Mouse (Mus musculus) lung, postnatal 4 days (tissue): ENCODE measurements around the gene Rln3.
"Not testable (repeated sequence)": the region's sequence is repeated elsewhere in the genome, so short reads cannot be mapped to it uniquely, and the experiment has no call there.

Source experiments
- DNase-seq, 2 experiments: peaks; one replicate each; pipeline ENCODE4 v3.0.0; 2021

The Rln3 gene

GRCm38 (mm10) chr8:84012499-84013165 lies 32.2 kb downstream of the Rln3 start:
- DNase-seq = peak in 1 of 2 experiments; percentile 43

- peak; percentile 66 to 83 for DNase-seq
Measured at GRCm38 (mm10) chr8:84011705-84012498, 32.9 kb downstream of the Rln3 start, which contains the start of gene 2210011C24Rik. TSS of gene 2210011C24Rik (minus strand) at chr8:84012171.

- peak; percentile 86 for DNase-seq
Measured at GRCm38 (mm10) chr8:84010625-84011611, 33.9 kb downstream of the Rln3 start.

GRCm38 (mm10) chr8:84009876-84010275 lies 34.9 kb downstream of the Rln3 start:
- DNase-seq = peak; percentile 91 to 92

GRCm38 (mm10) chr8:84008362-84008761 lies 36.4 kb downstream of the Rln3 start:
- DNase-seq = no peak

GRCm38 (mm10) chr8:84005502-84005901 lies 39.3 kb downstream of the Rln3 start:
- DNase-seq = not testable (repeated sequence)

- peak; percentile 94 to 96 for DNase-seq
Measured at GRCm38 (mm10) chr8:84004533-84005201, 40.1 kb downstream of the Rln3 start.

- DNase-seq = no peak
Measured at GRCm38 (mm10) chr8:84003612-84004246, 41.1 kb downstream of the Rln3 start.

- no peak for DNase-seq
Measured at GRCm38 (mm10) chr8:84002957-84003611, 41.7 kb downstream of the Rln3 start.

GRCm38 (mm10) chr8:84001281-84002000 lies 43.4 kb downstream of the Rln3 start, which contains the start of gene 1700067K01Rik:
TSS of gene 1700067K01Rik (plus strand) at chr8:84001502.
- peak in 1 of 2 experiments; percentile 45 for DNase-seq

- no peak for DNase-seq
Measured at GRCm38 (mm10) chr8:83999825-84000224, 45.0 kb downstream of the Rln3 start.

- DNase-seq = no peak
Measured at GRCm38 (mm10) chr8:83999057-83999705, 45.6 kb downstream of the Rln3 start.

- peak; percentile 71 to 83 for DNase-seq
Measured at GRCm38 (mm10) chr8:83998231-83999056, 46.4 kb downstream of the Rln3 start.

- peak; percentile 63 to 79 for DNase-seq
Measured at GRCm38 (mm10) chr8:83997511-83998141, 47.2 kb downstream of the Rln3 start, which contains the start of gene Samd1. TSS of gene Samd1 (plus strand) at chr8:83997672.

- peak; percentile 88 to 94 for DNase-seq
Measured at GRCm38 (mm10) chr8:83996567-83997505, 48.0 kb downstream of the Rln3 start.

GRCm38 (mm10) chr8:83995973-83996372 lies 48.8 kb downstream of the Rln3 start:
- no peak for DNase-seq

- no peak for DNase-seq
Measured at GRCm38 (mm10) chr8:83994030-83994429, 50.8 kb downstream of the Rln3 start.
